Mouse (Mus musculus) ES-Bruce4 (cell line): ENCODE results near the gene Mlh1.

Experiments
- CTCF ChIP-seq: IDR thresholded peaks from one replicate; pipeline ENCODE4 v1.8.1; 2011; ENCODE audit warnings: low read depth, low read length
- POLR2A ChIP-seq: IDR thresholded peaks from one replicate; pipeline ENCODE4 v1.8.1; 2011; ENCODE audit warnings: low read length; ENCODE audit not compliant: insufficient read depth

DNA sequence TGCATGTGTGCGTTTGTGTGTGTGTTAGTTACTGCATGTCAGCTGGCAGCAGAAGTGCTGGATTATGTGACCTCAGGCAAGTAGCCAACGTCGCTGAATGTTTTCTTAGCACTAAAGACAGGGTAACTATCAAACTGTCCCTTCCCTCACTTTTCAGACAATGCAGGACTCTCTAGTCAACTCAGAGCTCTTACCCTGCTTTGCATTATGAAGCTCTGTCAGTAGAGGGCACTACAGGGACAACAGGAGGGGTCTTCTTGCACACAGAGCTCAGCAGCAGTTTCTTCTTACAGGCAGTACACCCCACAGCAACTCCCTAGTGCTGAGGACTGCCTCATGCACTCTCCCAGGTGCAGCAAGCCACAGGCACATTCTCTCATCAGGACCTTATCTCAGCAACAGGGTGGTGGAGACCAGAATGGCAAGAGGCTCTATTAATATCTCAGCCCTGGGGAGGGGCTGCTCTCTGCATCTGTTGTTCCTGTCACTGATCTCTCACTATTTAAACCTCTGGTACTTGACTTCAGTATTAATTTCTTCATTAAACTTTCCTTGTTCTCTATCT is 23.8 kb downstream of the Mlh1 start:
- TF ChIP-seq POLR2A (no peak), CTCF (peak; percentile 36)
